Mouse (Mus musculus) megakaryocyte-erythroid progenitor cell, adult 5-6 weeks (primary cell): ENCODE measurements around the gene Agpat4. TPM values are rescaled to one million over a fixed set of nuclear protein-coding genes. Genes with fewer than 3 reads are reported as not detected.

Experiments
- ATAC-seq: replicated peaks from 2 replicates; pipeline ENCODE4 v1.8.0; 2016; ENCODE audit warnings: mild to moderate bottlenecking, inconsistent platforms; ENCODE audit not compliant: severe bottlenecking, poor library complexity, low FRiP score, low TSS enrichment
- total RNA-seq, 2 experiments: library from RNA; stranded (forward) in 1 of 2; stranded (reverse) in 1 of 2; fragments of 200-1000, 215-1000 nt in 1 of 2; fragments of >200 nt in 1 of 2; fragmentation: Nextera tagmentation in 1 of 2; gene quantifications; 2 replicates each; pipeline ENCODE4 v1.2.3; 2014 to 2017

The Agpat4 gene
- total RNA-seq, 2 experiments from 2014 or later: 6.8 to 9.0 TPM

DNA sequence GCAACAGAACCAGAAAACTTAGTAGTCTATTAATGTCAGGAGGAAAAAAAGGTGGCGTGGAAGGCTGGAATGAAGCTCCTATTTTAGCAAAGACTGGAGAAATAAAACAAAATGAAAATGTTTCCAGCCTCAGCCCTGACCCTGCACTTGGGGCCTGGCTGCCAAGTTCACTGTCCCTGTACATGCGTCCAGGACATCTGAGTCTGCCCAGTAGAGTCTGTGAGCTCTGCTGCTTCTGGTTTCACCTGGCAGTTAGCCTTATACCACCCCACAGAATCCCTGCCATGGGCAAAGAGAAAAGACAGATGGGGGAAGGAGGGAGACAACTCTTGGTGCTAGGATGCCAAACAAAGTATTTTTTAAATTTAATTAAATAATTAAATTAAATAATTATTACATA lies 38.7 kb downstream of the Agpat4 start:
- ATAC-seq: no peak

DNA sequence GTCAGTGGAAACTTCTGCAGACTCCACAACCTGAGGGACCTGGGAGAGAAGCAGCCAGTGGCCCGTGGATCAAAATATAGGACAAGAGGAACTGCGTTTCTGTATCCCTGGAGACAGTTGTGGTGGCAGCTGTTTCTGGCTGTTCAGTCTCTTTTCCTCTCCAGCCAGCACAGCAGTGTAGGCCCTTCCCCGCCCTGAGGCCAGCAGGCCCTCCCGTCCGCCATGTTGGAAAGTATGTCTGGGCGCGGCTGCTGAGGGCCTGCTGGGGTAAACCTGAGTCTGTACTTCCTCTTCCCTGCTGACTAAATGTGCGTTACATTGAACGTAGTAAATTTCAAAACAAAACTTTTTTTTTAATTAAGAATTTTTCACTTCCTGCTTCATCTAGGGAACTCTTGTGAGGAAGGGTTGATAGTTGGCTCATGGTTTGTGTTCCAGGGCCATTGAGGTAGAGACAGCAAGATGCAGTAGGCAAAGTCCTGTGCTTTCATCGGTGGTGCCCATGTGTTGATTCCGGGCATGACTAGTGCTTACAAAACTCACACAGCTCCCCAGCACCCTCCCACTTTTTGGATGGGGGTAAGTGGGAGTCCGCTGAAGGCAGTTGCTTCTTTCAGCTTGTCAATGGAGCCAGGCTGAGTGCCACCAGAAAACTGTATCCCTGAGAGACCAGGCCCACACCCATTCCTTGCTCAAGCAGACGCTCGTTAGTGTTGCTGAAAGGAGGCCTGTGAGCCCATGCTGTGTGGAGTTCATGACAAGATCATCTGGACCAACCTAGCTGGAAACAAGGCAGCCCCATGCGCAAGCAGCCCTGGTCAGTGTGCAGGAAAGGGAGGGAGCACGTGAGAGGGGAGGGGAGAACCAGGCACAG lies 40.9 kb downstream of the Agpat4 start:
- ATAC-seq: no peak

DNA sequence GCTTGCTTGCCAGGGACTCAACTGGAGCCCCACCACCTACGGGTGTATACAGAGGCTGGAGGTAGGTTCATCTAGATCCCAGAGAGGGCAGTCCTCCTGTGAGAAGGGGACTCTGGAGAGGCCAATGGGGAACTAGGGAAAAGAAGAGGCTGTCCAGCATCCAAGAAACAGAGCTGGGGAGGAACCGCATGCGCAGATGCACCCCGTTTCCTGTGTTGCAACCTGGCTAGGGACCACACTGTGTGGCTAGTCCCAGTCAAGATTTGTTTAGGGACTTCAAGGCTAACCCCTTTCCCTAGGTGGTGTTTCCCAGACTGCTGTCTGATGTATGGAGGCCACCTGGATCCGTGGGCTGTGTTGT lies 41.5 kb downstream of the Agpat4 start:
- no peak for ATAC-seq

DNA sequence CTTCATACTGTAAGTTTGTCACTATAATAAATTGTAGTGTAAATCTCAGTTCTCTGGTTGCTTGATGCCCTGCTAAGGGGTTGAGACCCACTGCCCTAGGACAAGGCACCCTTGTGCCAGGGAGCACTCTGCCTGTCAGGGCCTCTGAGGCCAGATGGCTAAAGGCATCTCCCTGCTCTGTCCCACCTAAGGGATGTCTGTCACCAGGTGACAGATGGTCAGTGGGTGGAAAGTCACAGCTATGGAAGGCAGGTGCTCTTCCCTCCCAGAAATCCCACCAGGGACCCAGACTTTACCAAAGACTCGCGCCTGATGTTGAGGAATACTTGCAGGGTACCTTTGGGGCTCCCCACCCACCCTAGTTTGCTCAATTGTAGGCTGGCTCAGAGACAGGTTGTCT lies 42.0 kb downstream of the Agpat4 start:
- no peak for ATAC-seq

DNA sequence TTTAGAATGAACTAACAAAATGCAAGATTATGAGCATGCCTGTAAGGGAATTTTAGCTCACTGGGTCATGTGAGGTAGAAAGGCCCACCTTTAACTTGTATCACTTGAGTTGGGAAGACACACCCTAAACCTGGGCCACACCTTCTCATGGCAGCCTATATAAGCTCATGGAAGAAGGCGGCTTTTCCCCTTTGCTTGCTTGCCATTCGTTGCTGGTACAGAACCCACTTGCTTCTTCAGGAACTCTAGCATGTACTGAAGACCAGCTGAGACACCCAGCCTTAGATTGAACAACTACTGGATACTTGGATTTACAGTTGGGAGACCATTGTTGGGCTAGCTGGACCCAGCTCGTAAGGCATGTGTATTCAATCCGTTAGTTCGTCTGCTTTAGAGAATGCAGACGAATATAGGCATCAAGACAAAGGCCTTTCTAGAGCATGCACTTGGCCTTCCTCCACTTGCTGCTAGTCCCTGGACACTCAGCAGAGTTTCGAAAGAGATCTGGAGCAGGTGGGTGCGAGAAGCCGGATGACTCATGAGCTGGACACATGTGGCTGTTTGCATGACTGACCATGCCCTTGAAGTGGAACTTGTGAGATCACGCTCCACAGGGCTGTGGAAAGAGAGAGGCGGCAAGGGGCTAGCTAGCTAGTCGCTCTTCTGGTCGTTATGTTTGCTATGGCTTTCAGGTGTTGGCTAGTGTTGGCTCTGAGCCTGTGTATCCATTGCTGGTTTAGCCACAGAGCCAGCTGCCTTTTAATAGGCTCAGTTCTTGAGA lies 42.7 kb downstream of the Agpat4 start:
- ATAC-seq: no peak

DNA sequence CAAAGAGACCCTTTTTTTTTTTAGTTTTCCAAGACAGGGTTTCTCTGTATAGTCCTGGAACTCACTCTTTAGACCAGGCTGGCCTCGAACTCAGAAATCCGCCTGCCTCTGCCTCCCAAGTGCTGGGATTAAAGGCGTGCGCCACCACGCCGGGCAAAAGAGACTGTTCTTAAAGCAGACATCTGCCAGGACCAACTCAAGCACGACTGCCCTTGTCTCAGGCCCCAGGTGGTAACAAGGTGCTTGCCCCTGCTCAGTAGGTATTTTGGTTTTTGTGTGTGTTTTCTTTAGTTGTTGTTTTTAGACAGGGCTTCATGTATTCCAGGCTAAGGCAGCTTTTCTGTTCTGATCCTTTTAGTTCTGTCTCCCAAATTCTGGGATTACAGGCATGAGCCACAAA lies 43.4 kb downstream of the Agpat4 start:
- no peak for ATAC-seq

DNA sequence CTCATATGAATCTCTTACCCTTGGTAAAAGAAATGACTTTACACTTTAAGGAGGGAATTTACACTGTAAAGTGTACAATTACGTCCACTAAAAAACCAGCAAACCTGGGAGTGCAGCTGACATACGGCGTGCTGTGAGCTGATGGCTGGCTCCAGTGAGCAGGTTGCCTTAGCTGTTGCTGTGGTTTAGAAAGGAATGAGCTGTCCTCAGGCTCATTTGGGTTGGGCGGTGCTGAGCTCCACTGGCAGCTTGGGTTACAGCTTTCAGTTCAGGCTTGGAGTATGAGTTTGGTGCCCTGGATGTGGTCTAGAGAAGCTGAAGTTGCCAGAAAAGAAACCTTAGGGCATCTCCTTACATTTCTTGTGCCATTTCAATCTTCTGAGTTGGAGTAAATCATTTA lies 44.3 kb downstream of the Agpat4 start:
- ATAC-seq: no peak

DNA sequence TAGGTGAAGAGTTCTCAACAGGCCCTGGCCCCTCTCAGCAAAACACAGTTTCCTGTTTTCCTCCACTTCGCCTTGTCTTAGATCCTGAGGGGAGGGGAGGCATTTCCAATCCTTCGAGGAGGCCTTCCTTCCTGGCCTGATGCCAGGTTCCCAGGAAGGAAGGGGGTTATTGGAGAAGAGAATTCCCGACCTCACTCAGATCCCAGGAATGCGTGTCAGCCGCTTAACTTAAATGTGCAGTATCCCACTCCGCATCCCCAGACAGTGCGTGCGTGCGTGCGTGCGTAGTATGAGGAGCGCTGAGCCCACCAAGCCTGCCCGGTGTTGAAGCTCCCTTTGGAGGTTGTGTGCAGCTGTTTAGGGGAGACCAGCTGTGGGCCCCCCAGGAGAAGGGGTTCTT lies 44.9 kb downstream of the Agpat4 start:
- no peak for ATAC-seq

DNA sequence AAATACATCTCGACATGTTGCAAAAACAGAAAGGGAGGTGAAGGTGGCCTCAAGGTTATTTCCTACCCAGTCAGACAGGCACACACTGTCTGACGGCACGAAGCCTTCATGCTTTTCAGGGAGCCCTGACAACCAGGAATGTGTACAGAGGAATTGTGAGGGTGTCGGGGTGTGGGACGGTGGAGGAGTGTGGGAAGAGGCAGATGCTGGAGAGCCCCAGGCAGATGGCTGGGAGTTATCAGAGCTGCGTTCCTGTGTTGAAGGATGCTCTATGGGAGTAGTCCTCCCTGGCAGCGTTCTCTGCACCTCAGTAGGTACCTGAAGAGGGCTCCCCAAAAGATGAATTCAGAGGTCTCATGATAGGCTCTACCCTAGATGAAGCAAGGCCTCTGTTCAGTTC lies 45.4 kb downstream of the Agpat4 start:
- ATAC-seq: no peak

DNA sequence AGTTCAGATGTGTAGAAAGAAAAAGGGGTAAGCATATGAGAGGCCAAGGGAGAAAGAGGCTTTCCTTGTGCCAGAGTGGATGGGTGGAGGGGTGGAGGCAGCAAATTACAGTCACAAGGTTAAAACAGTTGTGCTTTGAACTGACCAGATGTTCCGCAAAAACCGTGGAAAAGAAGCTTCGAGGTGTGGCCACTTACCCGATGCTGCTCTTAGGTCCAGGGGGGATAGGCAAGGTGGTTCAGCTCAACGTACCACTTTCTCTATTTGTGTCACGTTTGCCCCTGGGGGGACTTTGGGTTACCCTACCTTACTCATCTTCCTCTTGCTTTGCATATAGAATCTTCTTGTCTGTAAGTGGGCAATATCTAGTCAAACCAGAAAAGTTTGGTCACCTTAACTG lies 46.0 kb downstream of the Agpat4 start:
- no peak for ATAC-seq

DNA sequence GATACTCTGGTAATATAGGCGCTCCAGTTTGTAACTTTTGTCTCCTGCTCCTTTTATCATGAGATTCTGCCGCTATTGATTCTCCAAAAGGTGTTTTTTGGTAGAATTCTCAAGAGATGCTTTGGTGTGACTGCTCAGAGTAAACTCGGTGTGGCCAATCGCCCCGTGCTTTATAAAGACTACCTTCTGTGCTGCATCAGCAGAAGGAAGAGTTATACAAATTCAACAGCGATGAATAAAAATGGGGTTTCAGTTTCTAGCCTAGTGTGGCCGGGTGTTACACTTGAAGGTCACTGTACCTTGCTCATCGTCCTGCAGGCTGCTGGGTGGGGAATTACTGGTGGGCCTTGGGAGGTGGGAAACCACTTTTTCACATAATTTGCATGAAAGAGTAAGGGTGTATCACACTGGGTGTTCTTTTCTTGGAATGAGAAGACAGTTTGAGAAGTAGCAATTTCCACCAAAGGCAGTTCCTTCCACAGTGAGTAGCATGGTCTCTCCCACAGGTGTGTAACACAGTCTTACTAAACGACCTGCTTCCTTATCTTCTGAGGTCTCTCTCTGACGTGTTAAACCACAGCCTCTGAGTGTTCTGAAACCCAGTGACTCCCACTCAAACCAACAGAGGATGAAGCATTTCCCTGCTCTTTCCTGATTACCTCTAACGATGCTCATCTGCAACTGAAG lies 46.6 kb downstream of the Agpat4 start:
- ATAC-seq: no peak

DNA sequence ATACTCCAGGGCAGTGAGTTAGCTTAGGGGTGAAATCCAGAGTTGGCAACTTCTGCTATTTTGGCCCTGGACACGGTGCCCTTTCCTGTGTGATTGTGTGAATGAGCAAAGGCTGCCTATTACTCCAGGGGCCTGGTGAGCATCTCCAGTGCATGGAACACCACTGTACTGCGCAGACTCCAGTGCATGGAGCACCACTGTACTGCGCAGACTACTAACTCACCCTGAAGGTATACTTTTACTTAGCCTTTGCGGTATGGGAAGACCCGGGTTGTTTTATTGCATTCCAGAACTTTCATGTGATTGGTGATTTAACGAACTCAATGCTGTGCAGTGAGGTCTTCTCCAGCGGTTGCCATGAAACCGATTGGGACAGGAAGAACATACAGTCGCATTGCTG lies 47.2 kb downstream of the Agpat4 start:
- no peak for ATAC-seq

DNA sequence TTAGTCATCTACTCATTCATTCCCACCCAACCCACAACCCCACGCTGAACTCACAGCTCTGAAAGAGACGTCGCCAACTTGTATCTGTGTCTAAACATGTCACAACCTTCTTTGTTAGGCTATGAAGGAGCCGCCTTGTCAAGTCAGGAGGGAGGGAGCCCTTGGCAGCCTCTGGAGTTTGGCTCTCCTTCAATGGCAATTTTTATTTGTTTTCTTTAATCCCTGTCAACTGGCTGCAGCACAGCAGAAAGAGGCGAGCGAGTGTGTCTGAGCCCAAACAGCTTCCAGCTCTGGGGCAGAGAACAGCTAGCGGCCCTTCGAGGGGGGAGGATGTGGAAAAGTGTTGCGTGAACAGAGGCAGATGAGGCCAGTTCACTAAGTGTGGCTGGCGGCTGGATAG lies 50.0 kb downstream of the Agpat4 start:
- no peak for ATAC-seq

DNA sequence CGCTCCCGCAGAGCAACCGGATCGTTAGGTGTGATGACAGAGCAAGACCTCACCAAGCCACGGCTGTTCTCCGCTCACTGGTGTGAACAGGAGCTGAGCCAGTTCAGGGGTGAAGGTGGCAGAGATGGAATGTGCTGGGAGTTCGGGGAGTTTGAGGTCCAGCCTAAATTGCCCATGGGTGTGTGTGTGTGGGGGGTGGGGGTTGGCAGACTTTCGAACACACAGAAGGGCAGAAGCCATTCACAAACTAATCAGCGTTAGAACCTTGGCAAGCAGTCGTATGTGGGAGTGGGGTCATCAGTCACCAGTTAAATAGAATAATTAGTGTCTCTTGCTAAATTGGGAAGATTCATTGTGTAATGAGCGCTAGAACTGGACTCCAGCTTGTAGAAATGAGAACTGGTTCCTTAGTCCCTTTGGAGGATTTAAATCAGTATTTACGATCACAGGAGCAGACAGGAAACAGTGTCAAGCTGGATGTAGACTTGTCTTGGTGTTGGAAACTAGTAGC lies 50.9 kb downstream of the Agpat4 start:
- no peak for ATAC-seq

DNA sequence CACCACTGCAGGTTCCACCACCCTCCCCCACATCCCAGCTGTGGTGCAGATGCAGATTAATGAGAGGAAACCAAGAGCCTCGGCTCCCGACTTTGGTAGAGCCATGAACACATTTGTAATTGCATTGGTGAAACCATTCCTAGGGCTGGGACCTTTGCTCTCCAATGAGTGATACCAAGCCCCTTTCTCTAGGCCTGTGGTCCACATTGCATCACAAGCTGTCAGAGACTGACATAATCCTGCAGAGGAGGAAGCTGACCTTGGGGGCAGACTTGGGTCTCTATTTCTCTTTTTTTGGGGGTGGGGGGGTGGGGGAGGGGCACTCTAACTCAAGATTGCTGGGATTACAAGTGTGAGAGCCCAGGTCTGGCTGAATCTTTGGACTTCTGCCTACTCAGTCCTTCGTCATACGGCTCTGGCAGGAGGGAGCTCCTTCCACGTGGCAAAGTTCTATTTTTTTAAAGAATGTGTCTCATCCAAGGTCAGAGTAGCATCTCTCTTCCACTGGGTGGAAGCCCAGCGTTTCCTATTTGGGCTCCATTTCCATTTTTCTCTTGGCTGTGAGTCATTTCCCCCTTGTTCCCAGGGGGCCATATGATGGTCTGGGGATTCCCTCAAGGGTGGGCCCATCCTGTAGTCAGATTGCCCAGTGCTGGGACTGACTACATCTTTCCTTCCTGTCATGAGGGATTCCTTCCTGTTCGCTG lies 52.4 kb downstream of the Agpat4 start:
- ATAC-seq: no peak

DNA sequence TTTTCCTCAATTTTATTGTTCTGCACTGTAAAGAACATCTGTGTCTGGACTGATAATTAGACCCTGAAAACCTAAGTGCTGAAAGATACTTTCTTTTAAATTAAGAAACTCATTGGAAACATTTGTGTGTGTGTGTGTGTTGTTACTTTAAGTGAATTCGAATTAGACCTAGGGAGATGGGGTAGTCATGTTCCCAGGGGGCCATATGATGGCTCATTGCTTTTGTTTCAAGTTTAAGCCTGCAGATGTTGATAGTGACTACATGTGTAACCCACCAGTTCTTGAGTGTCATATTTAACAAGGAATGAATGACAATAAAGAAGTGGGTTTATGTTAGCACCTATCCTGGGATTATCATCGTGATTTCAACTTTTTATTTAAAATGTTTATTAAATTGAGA lies 53.2 kb downstream of the Agpat4 start:
- ATAC-seq: no peak

DNA sequence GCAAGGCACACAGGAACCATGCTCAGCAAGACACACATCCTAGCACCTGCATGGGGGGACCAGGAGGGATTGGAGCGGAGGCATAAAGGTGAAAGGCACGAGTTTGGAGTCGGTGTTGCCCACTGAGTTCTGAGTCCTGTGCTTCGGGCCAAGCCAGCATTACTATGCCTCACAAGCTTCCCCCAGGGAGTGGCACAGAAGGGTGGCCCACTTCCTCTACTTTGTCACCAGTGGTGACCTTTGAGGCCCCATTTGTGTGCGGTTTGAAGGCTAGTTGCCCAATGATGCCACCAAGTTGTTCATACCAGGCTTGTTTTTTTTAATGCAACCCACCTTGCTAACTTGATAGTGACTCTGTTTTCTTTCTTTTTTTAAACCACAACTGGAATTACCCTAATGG lies 55.7 kb downstream of the Agpat4 start:
- ATAC-seq: no peak

DNA sequence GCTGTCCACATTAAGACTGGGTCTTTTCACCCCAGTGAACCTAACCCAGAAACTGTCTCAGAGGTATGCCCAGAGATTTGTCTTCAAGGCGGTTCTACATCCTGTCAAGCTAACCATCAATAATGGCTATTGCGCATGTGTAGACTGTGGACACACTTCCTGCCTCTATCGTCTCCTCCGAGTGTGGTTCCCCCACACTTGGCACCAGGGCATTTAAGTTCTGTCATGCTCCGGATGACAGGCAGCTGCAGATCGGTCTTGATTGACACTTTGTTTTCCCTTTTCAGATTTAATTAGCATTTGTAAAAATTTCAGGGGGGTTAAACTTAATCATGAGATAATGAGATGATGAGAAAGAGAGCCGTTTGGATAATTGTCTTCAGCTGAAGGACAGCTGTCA lies 56.4 kb downstream of the Agpat4 start:
- no peak for ATAC-seq

DNA sequence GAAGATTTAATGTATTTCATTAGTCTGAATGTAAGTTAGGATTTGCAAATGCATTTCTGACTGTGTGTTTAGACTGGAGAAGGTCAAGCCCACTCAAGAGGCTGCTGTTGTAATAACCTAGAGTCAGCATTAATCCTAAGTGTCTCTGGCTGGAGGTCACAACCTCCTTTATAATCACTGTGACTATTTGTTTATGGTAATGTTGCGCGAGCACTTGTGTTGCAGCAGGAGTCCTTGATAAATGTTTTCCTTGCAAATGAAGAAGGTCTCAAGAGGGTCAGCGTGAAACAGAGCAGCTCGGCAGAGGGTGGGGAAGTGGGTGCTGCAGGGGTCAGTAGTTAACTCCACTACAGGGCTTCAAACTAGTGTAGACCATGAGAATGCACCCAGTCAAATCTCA lies 57.1 kb downstream of the Agpat4 start:
- ATAC-seq: no peak

DNA sequence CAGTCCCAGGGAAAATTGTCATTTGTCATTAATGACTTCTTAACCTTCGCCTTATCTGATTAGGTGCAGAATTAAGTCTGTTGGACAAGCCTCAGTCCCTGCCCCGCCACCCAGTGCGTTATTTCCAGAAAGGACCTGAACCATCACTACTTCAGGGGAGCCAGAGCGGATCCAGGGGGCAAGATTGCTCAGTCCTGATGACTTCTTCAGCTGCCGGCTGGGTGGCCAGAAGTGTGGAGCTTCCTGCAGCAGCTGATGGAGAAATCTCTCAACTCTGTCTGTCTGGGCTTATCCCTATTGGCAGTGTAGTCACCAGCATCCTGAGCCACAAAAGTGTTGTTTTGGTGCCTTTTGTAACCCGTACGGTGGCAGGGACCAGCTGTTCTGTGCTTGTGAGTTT lies 60.8 kb downstream of the Agpat4 start:
- no peak for ATAC-seq
